Mouse (Mus musculus) hindbrain, embryonic 11.5 days (tissue): ENCODE measurements around the gene Med27. TPM values are rescaled to one million over a fixed set of nuclear protein-coding genes. Genes with fewer than 3 reads are reported as not detected.

Experiments
- ATAC-seq: fragments of 200-750 bp; cut with Nextera tagmentation; 2 replicates; pipeline ENCODE4 v1.8.0; 2017; ENCODE audit warnings: mild to moderate bottlenecking, moderate TSS enrichment, moderate library complexity; ENCODE audit not compliant: low FRiP score
- DNase-seq: peaks from one replicate; pipeline ENCODE4 v3.0.0-alpha.2; 2015; ENCODE audit warnings: low spot score
- H3K27ac ChIP-seq: fragments of 300-500 bp; sonication (generic); 2 replicates; pipeline ENCODE4 v1.5.1; 2014; ENCODE audit warnings: mild to moderate bottlenecking, low read depth, low read length
- H3K27me3 ChIP-seq: fragments of 300-500 bp; sonication (generic); 2 replicates; pipeline ENCODE4 v1.6.1; 2014; ENCODE audit warnings: mild to moderate bottlenecking, low read length, moderate library complexity, mixed read lengths; ENCODE audit not compliant: control insufficient read depth, insufficient read depth
- H3K36me3 ChIP-seq: fragments of 300-500 bp; sonication (generic); 2 replicates; pipeline ENCODE4 v1.6.1; 2014; ENCODE audit warnings: mild to moderate bottlenecking, low read length, moderate library complexity, mixed read lengths; ENCODE audit not compliant: control insufficient read depth, insufficient read depth
- H3K4me1 ChIP-seq: fragments of 300-500 bp; sonication (generic); replicated peaks from 2 replicates; pipeline ENCODE4 v1.6.1; 2014; ENCODE audit warnings: low read length, mixed read lengths; ENCODE audit not compliant: control insufficient read depth, insufficient read depth
- H3K4me2 ChIP-seq: fragments of 300-500 bp; sonication (generic); replicated peaks from 2 replicates; pipeline ENCODE4 v1.6.1; 2014; ENCODE audit warnings: mild to moderate bottlenecking, low read depth, low read length
- H3K4me3 ChIP-seq: fragments of 300-500 bp; sonication (generic); 2 replicates; pipeline ENCODE4 v1.5.1; 2014; ENCODE audit warnings: low read depth, low read length
- H3K9ac ChIP-seq: fragments of 300-500 bp; sonication (generic); 2 replicates; pipeline ENCODE4 v1.6.1; 2014; ENCODE audit warnings: low read depth, low read length
- H3K9me3 ChIP-seq: fragments of 300-500 bp; sonication (generic); 2 replicates; pipeline ENCODE4 v1.6.1; 2016; ENCODE audit warnings: low read length; ENCODE audit not compliant: control insufficient read depth
- WGBS: fragments of 180-500 bp; shearing (Covaris S2); extraction: QIAGEN DNeasy Blood & Tissue Kit; methylation state at CpG from one replicate; pipeline ENCODE4 v1.1.7; 2014; 5-methylcytosine and 5-hydroxymethylcytosine counted together
- polyA plus RNA-seq: library from polyadenylated mRNA; unstranded; fragments of >200 nt; fragmentation: Nextera tagmentation; extraction: Ambion mirVana; gene quantifications from 2 replicates; pipeline ENCODE4 v1.2.1, GENCODE M21; 2014

Med27 gene
- polyA plus RNA-seq, 1 experiment from 2014 or later: 74.6 TPM

- H3K36me3 ChIP-seq: no peaks in the 10 kb centered on the region
- ATAC-seq (no peak), DNase-seq (no peak)
- no peak overlapping the region for H3K27ac ChIP-seq
- no peaks in the 10 kb centered on the region for H3K9me3 ChIP-seq
- no peak overlapping the region for H3K4me3 ChIP-seq
- H3K4me1 ChIP-seq: no peaks in the 10 kb centered on the region
- no peaks in the 10 kb centered on the region for H3K27me3 ChIP-seq
- no peak overlapping the region for H3K9ac ChIP-seq
- 94% methylated on average over 1 of the region's 1 CpGs for WGBS
- no peak overlapping the region for H3K4me2 ChIP-seq
These were observed 8.2 kb upstream of the Med27 start for GRCm38 (mm10) chr2:29338396-29338795.

DNA sequence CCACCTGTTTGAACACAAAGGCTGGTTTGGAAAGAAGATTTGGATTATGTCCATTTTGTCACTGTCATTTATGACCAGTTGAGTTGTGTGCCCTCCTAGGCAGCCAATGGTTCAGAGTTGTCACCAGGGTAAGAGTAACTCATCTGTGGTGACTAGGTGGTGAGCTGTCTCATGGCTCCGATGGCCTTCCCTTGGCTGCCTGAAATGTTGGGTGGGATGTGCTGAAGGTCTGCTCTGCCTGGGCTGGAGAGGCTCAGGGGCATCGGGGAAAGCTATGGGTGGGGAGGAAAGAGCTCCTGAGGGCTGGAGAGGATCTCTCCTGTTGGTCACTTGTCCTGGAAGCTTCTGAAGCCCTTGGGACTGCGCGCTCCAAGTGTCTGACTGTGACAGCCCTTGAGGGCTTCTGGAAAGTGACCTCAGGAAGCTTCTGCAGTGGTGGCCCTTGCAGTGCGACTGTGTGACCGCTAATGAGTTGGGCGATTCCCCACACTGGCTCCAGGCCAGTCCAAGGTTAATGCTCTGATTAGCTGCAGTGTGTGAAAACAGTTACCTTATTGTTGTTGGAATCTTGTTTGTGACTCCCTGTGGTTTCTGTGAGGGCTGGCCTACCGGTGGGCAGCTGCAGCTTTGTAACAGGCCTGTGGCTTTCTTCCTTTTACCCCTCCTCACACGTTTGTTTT, 12.2 kb downstream of the Med27 start:
- WGBS: 48% methylated on average over 9 of the region's 9 CpGs
- ATAC-seq (no peak), DNase-seq (no peak)
- H3K4me1 ChIP-seq: no peaks in the 10 kb centered on the region
- H3K27ac ChIP-seq: no peak overlapping the region
- H3K9ac ChIP-seq: no peak overlapping the region
- H3K4me3 ChIP-seq: no peak overlapping the region
- no peaks in the 10 kb centered on the region for H3K27me3 ChIP-seq
- no peaks in the 10 kb centered on the region for H3K9me3 ChIP-seq
- no peaks in the 10 kb centered on the region for H3K36me3 ChIP-seq
- no peak overlapping the region for H3K4me2 ChIP-seq

DNA sequence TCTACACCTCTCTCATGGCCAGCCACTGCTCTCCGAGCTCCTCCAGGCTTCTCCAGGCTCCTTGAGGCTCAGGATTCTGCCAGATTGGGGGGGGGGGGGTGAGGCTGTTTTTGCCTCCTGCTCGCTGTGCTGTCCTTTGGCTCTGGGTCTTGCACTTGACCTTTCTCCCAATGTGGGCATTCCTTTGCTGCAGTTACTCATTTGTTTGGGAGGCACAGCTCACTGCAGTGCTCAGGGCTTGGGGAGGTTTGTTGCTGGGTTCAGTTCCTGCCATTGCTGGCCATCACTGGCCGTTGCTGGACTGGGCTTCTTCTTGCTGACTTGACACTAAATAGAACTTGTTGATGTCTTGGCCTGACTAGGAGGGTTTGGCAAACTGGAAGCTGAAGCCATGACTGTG, 14.3 kb downstream of the Med27 start:
- no peak for ATAC-seq
- 77% methylated on average over 3 of the region's 3 CpGs for WGBS

GRCm38 (mm10) chr2:29365000-29365695, 18.5 kb downstream of the Med27 start:
- Histone ChIP-seq H3K4me3 (no peak overlapping the region), H3K4me2 (no peak overlapping the region), H3K9me3 (no peaks in the 10 kb centered on the region), H3K27ac (no peak overlapping the region), H3K9ac (no peak overlapping the region), H3K27me3 (no peaks in the 10 kb centered on the region), H3K36me3 (no peaks in the 10 kb centered on the region), H3K4me1 (no peaks in the 10 kb centered on the region)
- WGBS: 86% methylated on average over 8 of the region's 8 CpGs
- DNase-seq (no peak), ATAC-seq (no peak)

More for the DNA sequence above, 14.3 kb downstream of the Med27 start:
- Histone ChIP-seq H3K4me2 (no peak overlapping the region), H3K4me3 (no peak overlapping the region), H3K9me3 (no peaks in the 10 kb centered on the region), H3K27me3 (no peaks in the 10 kb centered on the region), H3K27ac (no peak overlapping the region), H3K36me3 (no peaks in the 10 kb centered on the region), H3K9ac (no peak overlapping the region), H3K4me1 (no peaks in the 10 kb centered on the region)
- DNase-seq: no peak

DNA sequence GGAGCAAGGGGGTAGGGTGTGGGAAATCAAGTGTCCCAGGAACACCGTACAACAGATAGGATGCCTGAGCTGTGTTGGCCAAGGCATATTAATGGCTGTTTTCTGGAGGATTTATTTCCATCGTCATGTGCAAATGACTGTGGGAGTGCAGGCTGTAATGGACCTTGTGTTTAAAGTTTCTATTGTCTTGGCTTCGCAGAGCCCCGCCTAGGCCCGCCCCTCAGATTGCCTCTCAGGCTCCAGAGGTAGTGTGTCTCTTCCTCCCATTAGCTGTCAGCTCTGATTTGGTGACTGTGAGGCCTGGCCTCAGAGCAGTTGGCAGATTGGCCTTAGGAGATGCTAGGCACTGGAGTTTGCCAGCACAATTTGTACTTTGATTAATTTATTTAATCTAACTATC, 22.1 kb downstream of the Med27 start:
- Histone ChIP-seq H3K27ac (no peak overlapping the region), H3K27me3 (no peaks in the 10 kb centered on the region), H3K4me3 (no peak overlapping the region), H3K9me3 (no peaks in the 10 kb centered on the region), H3K4me1 (no peaks in the 10 kb centered on the region), H3K4me2 (no peak overlapping the region), H3K9ac (no peak overlapping the region), H3K36me3 (no peaks in the 10 kb centered on the region)
- DNase-seq: no peak
- ATAC-seq: no peak
- 66% methylated on average over 5 of the region's 5 CpGs for WGBS

DNA sequence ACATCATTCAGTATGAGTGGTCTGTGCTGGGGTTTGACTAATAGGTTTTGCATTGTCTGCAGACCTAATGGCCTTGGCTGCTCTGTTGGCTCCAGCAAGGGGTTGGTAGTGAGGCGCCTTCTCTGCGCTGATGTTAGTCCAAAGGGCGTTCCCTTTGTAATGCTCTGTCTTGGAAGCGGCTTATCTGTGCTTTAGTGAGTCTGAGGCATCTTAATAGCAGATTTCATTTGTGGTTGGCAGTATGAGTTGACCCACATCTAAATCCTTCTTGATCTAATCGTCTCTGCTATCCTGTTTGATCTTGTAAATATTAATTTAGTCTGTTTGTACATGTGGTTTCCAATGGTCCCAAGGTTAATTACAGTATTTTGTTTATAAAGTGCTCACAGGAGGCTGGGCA, 25.6 kb downstream of the Med27 start:
- H3K9me3 ChIP-seq: no peaks in the 10 kb centered on the region
- H3K27me3 ChIP-seq: no peaks in the 10 kb centered on the region
- DNase-seq (no peak), ATAC-seq (no peak)
- H3K27ac ChIP-seq: no peak overlapping the region
- H3K4me3 ChIP-seq: no peak overlapping the region
- H3K36me3 ChIP-seq: no peaks in the 10 kb centered on the region
- 89% methylated on average over 5 of the region's 5 CpGs for WGBS
- no peak overlapping the region for H3K4me2 ChIP-seq
- H3K9ac ChIP-seq: no peak overlapping the region
- H3K4me1 ChIP-seq: no peaks in the 10 kb centered on the region

DNA sequence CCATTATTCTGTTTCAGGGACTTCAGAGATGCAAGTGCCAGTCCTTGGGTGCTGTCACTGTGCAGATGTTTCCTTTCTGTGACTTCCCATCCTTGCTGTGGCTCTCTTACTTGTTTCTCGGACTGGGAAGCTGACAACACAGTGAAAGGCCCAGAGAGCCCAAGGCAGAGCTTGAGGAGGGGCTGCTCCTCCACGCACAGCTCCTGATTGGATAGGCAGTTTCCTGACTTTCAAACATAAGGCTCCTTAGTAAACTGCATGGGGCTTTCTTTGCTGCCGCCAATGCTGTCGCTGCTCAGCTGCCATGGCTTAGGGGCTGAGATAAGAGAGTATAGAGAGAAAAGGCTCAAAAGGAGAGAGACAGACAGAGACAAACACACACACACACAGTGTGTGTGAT, 35.1 kb downstream of the Med27 start:
- 30% methylated on average over 4 of the region's 4 CpGs for WGBS
- Histone ChIP-seq H3K36me3 (no peaks in the 10 kb centered on the region), H3K27ac (no peak overlapping the region), H3K4me3 (no peak overlapping the region), H3K9ac (no peak overlapping the region), H3K4me1 (no peaks in the 10 kb centered on the region), H3K4me2 (no peak overlapping the region), H3K9me3 (no peaks in the 10 kb centered on the region), H3K27me3 (no peaks in the 10 kb centered on the region)
- ATAC-seq: no peak
- no peak for DNase-seq

DNA sequence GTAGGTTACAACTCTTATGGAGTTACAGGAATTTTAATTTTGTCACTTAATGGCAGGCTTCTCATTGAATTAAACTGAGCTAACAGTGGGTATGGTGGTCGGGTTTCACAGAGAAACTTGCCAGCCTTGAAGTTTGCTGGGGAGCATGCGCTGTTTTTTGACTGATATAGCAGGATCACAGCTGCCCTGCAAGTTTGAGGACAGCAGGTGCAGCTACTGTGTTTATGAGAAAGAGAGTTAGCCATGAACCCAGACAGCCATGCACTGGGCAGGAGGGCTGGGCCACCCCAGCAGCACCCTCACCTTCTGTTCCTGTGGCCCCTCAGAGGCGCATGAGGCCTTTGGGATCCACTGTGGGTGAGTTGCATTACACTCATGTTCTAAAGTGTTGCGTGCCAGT, 36.0 kb downstream of the Med27 start:
- DNase-seq: no peak
- Histone ChIP-seq H3K9me3 (no peaks in the 10 kb centered on the region), H3K27ac (no peak overlapping the region), H3K4me2 (no peak overlapping the region), H3K4me3 (no peak overlapping the region), H3K27me3 (no peaks in the 10 kb centered on the region), H3K4me1 (no peaks in the 10 kb centered on the region), H3K9ac (no peak overlapping the region), H3K36me3 (no peaks in the 10 kb centered on the region)
- ATAC-seq: no peak
- WGBS: 89% methylated on average over 4 of the region's 4 CpGs

- no peaks in the 10 kb centered on the region for H3K4me1 ChIP-seq
- no peaks in the 10 kb centered on the region for H3K27me3 ChIP-seq
- no peak overlapping the region for H3K4me2 ChIP-seq
- no peaks in the 10 kb centered on the region for H3K9me3 ChIP-seq
- DNase-seq (no peak), ATAC-seq (no peak)
- no peak overlapping the region for H3K9ac ChIP-seq
- H3K36me3 ChIP-seq: no peaks in the 10 kb centered on the region
- no peak overlapping the region for H3K4me3 ChIP-seq
- H3K27ac ChIP-seq: no peak overlapping the region
These were observed 36.5 kb downstream of the Med27 start for GRCm38 (mm10) chr2:29383133-29383532.
